12 mouse cellular contexts compared by ENCODE assay signal in the genomic region with DNA sequence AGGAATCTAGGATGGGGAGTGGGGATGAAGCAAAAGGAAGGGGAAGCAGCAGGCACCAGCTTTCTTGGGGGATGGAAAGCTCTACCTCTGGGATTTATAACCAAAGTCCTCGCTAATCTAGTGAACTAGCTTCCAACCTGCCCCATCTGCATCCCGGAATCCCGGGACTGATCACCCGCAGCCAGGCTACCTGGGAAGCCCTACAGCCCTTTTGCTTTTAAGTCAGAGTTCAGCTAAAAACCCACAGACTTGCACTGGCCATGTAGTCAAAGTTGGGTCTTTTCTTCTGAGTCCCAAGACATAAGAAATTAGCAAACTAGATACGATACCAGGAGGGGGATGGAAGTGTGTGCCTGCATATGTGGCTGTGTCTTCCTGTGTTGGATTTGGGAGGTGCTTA. TPM values are rescaled to one million over a fixed set of nuclear protein-coding genes. Genes with fewer than 3 reads are reported as not detected.
DNase-seq lines count a peak whose midpoint lies in the region; ATAC-seq lines count a peak whose summit lies in the region.
"Had no signal": no experiment of that assay in that cellular context is flagged by ENCODE, and none has a peak within 500 bp of the region (broad histone marks: within the 10 kb centered on the region; RNA-seq: fewer than 3 reads in every experiment).

No protein-coding gene starts in this region.

- peak overlapping the region; percentile 11; the same call in 1 of the 2 replicates for H3K4me2 ChIP-seq in kidney, embryonic 16.5 days (replicated peaks; ENCODE audit: low read depth, low read length)
- peak overlapping the region; percentile 35 for H3K4me2 ChIP-seq in embryonic facial prominence, embryonic 13.5 days
- H3K4me2 ChIP-seq in hindbrain, embryonic 14.5 days (replicated peaks): peak overlapping the region; percentile 31; the same call in 1 of the 2 replicates
- peak overlapping the region; percentile 20; the same call in 1 of the 2 replicates for H3K4me2 ChIP-seq in limb, embryonic 15.5 days
- H3K4me2 ChIP-seq: heart, embryonic 11.5 days had no signal

- peak overlapping the region; percentile 9 for H3K4me3 ChIP-seq in kidney, embryonic 16.5 days (ENCODE audit: low read length)
- peak overlapping the region; percentile 11; the same call in 1 of the 2 replicates for H3K4me3 ChIP-seq in embryonic facial prominence, embryonic 13.5 days
- H3K4me3 ChIP-seq in hindbrain, embryonic 14.5 days (replicated peaks; ENCODE audit: low read length): no peak overlapping the region
- H3K4me3 ChIP-seq in limb, embryonic 15.5 days: peak overlapping the region; percentile 16

- no peak for ATAC-seq in kidney, embryonic 16.5 days (ENCODE audit: low FRiP score, low TSS enrichment)
- no peak for ATAC-seq in embryonic facial prominence, embryonic 13.5 days (ENCODE audit: insufficient number of reproducible peaks, insufficient read depth, low FRiP score, low TSS enrichment, low read depth)
- no peak for ATAC-seq in hindbrain, embryonic 14.5 days (ENCODE audit: low FRiP score)
- no peak for ATAC-seq in limb, embryonic 15.5 days (ENCODE audit: insufficient number of reproducible peaks, low FRiP score, low TSS enrichment, low read depth)
- no peak for ATAC-seq in cerebellum, adult (ENCODE audit: insufficient number of reproducible peaks, low FRiP score, low TSS enrichment)

- H3K9ac ChIP-seq in kidney, embryonic 16.5 days (replicated peaks; ENCODE audit: low read length): no peak overlapping the region
- no peak overlapping the region for H3K9ac ChIP-seq in embryonic facial prominence, embryonic 13.5 days
- no peak overlapping the region for H3K9ac ChIP-seq in hindbrain, embryonic 14.5 days
- no peak overlapping the region for H3K9ac ChIP-seq in limb, embryonic 15.5 days

- no peaks in the 10 kb centered on the region for H3K36me3 ChIP-seq in kidney, embryonic 16.5 days (ENCODE audit: insufficient read depth, low read length)
- H3K36me3 ChIP-seq in embryonic facial prominence, embryonic 13.5 days: no peaks in the 10 kb centered on the region
- H3K36me3 ChIP-seq in hindbrain, embryonic 14.5 days (replicated peaks; ENCODE audit: control insufficient read depth, insufficient read depth): no peaks in the 10 kb centered on the region
- H3K36me3 ChIP-seq in limb, embryonic 15.5 days: no peaks in the 10 kb centered on the region

- H3K9me3 ChIP-seq in kidney, embryonic 16.5 days (ENCODE audit: low read length): no peaks in the 10 kb centered on the region
- no peaks in the 10 kb centered on the region for H3K9me3 ChIP-seq in embryonic facial prominence, embryonic 13.5 days
- H3K9me3 ChIP-seq in hindbrain, embryonic 14.5 days (ENCODE audit: control insufficient read depth, low read length): no peaks in the 10 kb centered on the region
- no peaks in the 10 kb centered on the region for H3K9me3 ChIP-seq in limb, embryonic 15.5 days

- no peak for DNase-seq in kidney, adult 18-20 months
- DNase-seq in hindbrain, embryonic 14.5 days (ENCODE audit: low spot score): no peak
- DNase-seq in cerebellum, adult 9-11 months: no peak
- DNase-seq in ovary, postnatal 14 days (ENCODE audit: low spot score): no peak
- DNase-seq: cerebellum, adult 9-10 months; kidney, postnatal 14 days; lung, postnatal 4 days had no signal

- H3K4me1 ChIP-seq in kidney, embryonic 16.5 days (ENCODE audit: insufficient read depth, low read length): peaks cover 7% of the 10 kb centered on the region
- H3K4me1 ChIP-seq in embryonic facial prominence, embryonic 13.5 days: peaks cover 49% of the 10 kb centered on the region
- peaks cover 18% of the 10 kb centered on the region for H3K4me1 ChIP-seq in hindbrain, embryonic 14.5 days (replicated peaks; ENCODE audit: control insufficient read depth, insufficient read depth, low read length)
- H3K4me1 ChIP-seq in limb, embryonic 15.5 days: peaks cover 25% of the 10 kb centered on the region

- no peak overlapping the region for H3K27ac ChIP-seq in kidney, embryonic 16.5 days (ENCODE audit: low read length)
- no peak overlapping the region for H3K27ac ChIP-seq in embryonic facial prominence, embryonic 13.5 days
- no peak overlapping the region for H3K27ac ChIP-seq in hindbrain, embryonic 14.5 days
- no peak overlapping the region for H3K27ac ChIP-seq in limb, embryonic 15.5 days

- H3K27me3 ChIP-seq in kidney, embryonic 16.5 days (ENCODE audit: insufficient read depth, low read length): peaks cover 57% of the 10 kb centered on the region
- H3K27me3 ChIP-seq in embryonic facial prominence, embryonic 13.5 days: peaks cover 82% of the 10 kb centered on the region
- H3K27me3 ChIP-seq in hindbrain, embryonic 14.5 days (ENCODE audit: control insufficient read depth, insufficient read depth, low read length): peaks cover 47% of the 10 kb centered on the region
- peaks cover 73% of the 10 kb centered on the region for H3K27me3 ChIP-seq in limb, embryonic 15.5 days

- 6% methylated on average over 5 of the region's 5 CpGs for WGBS in kidney, embryonic 16.5 days
- 4% methylated on average over 5 of the region's 5 CpGs for WGBS in embryonic facial prominence, embryonic 13.5 days
- 6% methylated on average over 5 of the region's 5 CpGs for WGBS in hindbrain, embryonic 14.5 days
- 12% methylated on average over 5 of the region's 5 CpGs for WGBS in limb, embryonic 15.5 days

RNA-seq across cellular contexts. Expression of a gene that starts 5.5 kb away (rescaled TPM):
- 11.7 and 17.6 TPM in 2 replicates for polyA plus RNA-seq in kidney, embryonic 16.5 days (2015; fragmentation: Nextera tagmentation; extraction: Ambion mirVana)
- 10.9 and 11.0 TPM in 2 replicates for polyA plus RNA-seq in embryonic facial prominence, embryonic 13.5 days (2015; fragmentation: Nextera tagmentation; extraction: Ambion mirVana)
- 38.2 and 55.9 TPM in 2 replicates for polyA plus RNA-seq in hindbrain, embryonic 14.5 days (2014; fragmentation: Nextera tagmentation; extraction: Ambion mirVana)
- polyA plus RNA-seq in limb, embryonic 15.5 days (2015; fragmentation: Nextera tagmentation; extraction: Ambion mirVana): 6.6 and 7.4 TPM in 2 replicates
